Mouse (Mus musculus) spleen, postnatal 4 days (tissue): ENCODE results near the gene Slc39a1.
A peak's percentile ranks its signal among the peaks of the same experiment; 100 is the strongest.
"Not testable (repeated sequence)": the region's sequence is repeated elsewhere in the genome, so short reads cannot be mapped to it uniquely, and the experiment has no call there.

ENCODE experiments used
- DNase-seq, 2 experiments: peaks; one replicate each; pipeline ENCODE4 v3.0.0; 2022; ENCODE audit warnings: low spot score in 2 of 2

The Slc39a1 gene

DNA sequence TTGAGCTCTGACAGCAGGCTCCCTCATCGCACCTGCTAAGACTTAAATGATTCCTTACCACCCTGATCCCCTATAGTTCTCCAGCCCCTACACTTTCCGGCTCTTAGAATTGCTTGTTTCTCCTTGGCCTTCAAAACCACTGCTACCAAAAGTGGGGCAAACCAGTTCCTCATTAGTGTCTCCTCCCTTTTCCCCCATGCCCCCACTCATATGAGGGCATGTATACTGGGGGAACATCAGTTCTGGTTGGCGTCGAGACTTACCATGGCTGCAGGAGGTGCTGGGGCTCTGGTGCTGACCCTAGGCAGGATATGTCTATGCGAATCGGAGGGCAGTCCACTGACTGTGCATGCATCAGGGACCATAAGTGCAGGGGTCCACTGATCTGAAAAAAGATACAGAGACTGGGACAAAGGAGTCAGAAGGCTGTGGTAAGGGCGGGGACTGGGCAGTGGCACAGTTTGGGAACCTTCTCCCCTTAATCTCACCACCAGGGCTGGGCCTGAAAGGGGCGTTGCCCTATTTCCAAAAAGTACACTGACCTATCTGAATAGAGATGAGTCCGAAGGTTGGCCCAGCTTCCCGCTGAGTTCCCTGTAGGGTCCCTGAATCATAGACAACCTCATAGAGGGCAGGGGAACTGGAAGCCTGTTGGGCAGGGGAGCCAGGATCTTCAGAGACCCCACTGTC, 6.2 kb upstream of the Slc39a1 start:
- no peak for DNase-seq

DNA sequence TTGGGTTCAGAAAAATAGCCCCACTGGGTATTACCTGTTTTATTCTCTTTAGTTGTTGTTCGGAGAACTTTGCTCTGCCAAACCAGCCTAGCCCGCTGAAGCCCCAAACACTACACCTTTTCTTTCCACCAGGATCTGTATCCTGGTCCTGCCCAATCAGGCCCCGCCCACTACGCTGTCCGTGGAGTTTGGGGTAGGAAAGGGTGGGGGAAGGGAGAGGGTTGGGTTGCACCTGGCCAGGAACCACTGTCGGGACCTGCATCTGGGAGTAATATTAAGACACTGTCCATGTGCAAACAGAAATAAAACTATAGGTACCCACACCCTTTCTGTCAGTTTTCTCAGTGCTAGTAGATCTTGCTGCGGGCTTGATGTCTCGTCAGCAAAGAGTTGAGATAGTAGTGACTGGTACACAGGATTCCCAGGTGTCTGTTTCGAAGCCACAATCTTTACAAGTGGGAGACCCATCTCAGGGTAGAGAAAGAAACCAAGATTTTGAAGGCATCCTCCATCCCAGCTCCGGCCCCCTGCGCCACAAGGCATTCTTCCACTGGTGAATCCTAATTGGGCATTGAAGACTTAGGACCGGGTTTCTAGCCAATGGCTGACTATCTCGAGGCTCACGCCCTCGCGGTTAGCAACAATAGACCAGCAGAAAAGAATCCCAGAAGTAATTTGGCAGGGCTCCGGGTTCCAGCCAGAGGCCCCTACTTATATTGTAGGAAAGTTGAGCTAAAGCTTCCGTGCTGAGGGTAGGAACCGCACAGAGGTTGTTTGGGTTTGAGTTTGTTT, 4.8 kb upstream of the Slc39a1 start, which contains the start of gene Creb3l4:
Gene Creb3l4 (minus strand): TSS at position 529 of the 792 bp plus-strand sequence.
- no peak for DNase-seq

- DNase-seq: no peak
These were observed 2.6 kb upstream of the Slc39a1 start for GRCm38 (mm10) chr3:90245406-90245805.

DNA sequence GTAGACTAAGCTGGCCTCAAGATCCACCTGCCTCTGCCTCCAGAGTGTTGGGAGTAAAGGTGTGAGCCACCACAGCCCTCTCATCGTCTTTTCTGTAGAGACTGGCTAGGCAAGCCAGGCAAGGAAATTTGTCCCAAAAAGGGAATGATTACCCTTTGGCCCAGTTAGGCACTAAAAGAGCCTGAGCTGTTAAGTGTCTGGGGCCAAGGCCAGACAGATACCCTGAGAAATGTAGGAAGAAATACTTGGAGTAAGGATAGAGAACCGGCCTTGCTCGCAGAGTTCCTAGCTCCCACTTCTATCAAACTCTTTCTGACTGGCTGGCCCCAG, 377 bp upstream of the Slc39a1 start:
- no peak for DNase-seq

GRCm38 (mm10) chr3:90248746-90249100, 751 bp downstream of the Slc39a1 start:
- DNase-seq: no peak

GRCm38 (mm10) chr3:90250791-90251190, 2.8 kb downstream of the Slc39a1 start:
- DNase-seq: no peak

- not testable (repeated sequence) for DNase-seq
These were observed 3.8 kb downstream of the Slc39a1 start for GRCm38 (mm10) chr3:90251731-90252226.

GRCm38 (mm10) chr3:90252659-90253058, 4.7 kb downstream of the Slc39a1 start:
- DNase-seq: not testable (repeated sequence)

DNA sequence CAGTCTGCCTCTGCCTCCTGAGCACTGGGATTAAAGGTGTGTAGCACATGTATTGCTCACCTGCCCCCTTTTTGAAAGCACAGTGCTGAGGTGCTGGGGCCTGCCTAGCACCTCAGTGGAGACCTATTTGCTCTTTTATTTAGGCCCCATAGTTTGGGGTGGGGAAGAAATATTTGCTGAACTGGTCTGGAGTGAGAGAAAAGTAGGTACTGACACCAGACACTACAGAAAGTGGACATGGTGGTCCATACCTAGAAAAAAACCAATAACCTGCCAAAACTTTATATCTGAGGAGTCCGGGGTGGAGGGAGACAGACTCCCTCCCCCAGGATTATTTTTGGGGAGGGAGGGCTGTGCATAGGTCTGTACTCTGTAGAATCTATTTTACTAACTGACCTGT, 5.2 kb downstream of the Slc39a1 start:
- DNase-seq: not testable (repeated sequence)

DNA sequence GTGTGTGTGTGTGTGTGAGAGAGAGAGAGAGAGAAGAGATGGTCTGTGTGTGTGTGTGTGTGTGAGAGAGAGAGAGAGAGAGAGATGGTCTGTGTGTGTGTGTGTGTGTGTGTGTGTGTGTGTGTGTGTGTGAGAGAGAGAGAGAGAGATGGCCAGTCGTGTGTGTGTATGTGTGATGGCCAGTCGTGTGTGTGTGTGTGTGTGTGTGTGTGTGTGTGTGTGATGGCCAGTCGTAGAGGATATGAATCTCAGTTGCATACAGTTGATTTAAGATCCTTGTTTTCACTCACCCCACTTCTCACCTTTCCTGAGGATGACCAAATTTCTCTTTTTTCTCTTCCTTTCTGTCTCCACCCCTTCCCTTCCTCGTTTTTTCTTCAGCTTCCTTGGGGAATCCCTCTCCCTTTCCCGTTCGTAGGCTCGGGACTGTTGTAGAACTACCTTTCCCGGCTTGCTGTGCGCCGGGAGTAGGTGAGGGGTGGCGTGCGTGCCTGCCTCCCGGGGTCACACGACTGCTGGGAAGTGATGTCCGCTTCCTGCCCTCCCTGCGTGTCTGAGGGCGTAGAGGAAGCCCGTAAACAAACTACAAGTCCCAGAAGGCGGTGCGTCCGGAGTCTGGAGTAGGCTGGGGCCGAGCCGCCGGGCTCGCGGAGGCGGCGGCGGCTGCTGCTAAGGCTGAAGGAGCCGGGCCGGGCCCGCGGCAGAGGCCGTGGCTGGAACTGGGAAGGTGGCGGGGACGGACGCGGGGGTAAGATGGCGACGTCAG, 5.9 kb downstream of the Slc39a1 start, which contains the start of gene Crtc2:
Gene Crtc2 (plus strand): TSS at position 511 of the 766 bp plus-strand sequence.
- DNase-seq: peak; percentile 92 to 94

DNA sequence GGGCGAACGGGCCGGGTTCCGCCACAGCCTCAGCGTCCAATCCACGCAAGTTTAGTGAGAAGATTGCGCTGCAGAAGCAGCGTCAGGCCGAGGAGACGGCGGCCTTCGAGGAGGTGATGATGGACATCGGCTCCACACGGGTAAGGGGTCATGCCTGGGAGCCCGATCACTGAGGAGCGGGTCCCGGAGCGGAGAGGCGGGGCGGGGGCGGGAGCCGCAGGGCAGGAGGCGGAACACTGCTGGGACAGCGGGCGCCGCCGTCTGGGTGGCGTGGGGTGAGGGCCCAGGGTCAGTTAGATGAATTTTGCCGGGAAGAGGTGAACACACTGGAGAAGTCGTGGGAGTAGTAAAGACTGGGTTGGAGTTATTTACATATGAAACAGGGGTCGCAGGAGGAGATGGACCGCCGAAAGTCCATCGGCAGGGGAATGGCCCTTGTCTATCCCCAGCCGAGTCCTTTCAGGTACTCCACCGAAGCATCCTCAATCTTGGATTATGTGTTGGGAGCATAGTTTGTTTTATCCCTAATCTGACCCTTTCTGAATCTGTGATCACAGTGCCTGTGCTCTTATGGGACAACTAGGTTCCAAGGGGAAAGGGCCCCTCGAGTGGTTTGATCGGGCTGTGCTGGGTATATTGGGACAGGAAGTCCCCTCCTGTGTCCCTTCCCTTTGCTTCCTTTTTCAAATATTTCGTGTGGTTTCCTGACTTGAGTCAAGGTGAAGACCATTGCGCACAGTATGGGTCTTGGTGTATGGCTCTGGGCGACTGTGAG, 6.6 kb downstream of the Slc39a1 start:
- no peak for DNase-seq

DNA sequence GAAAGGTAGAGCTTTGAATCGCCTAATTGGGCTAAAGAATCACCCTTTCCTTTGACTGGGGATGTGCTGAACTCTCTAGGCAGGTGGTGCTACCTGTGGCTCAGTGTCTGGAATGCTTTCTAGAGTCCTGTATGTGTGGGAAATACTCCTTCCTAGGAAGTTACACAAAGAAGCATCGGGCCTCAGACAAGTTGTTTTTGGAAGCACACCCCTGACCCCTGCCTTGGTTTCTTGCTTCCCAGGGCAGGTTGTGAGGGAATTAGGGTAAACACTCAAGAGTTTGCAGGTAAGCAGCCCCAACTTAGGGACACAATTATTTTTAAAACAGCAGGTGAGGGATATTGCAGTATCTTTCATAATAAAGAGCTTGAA, 7.2 kb downstream of the Slc39a1 start:
- DNase-seq: no peak

GRCm38 (mm10) chr3:90255784-90256353, 7.9 kb downstream of the Slc39a1 start:
- no peak for DNase-seq

GRCm38 (mm10) chr3:90256731-90257530, 9.0 kb downstream of the Slc39a1 start:
- DNase-seq: no peak

DNA sequence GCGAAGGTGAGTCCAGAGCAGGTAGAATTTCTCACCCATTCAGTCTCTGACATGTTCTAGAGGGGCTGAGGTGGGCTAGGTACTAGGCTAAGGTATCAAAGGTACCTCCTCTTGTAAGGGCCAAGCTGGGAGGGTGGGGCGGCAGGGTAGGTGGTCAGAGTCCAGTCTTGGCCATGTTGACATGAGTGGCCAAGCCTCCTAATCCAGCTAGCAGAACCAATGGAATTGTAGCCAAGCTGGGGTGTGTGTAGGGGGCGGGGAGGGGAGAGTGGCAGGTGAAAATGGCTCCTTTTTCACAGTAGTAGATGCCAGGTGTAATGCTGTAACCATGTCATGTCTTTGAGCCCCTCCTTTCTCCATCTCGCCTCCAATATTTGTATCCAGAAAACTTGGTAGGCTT, 10.5 kb downstream of the Slc39a1 start:
- no peak for DNase-seq

- peak in 1 of 2 experiments; percentile 58 for DNase-seq
These were observed 15.3 kb downstream of the Slc39a1 start for GRCm38 (mm10) chr3:90263121-90263771.

DNA sequence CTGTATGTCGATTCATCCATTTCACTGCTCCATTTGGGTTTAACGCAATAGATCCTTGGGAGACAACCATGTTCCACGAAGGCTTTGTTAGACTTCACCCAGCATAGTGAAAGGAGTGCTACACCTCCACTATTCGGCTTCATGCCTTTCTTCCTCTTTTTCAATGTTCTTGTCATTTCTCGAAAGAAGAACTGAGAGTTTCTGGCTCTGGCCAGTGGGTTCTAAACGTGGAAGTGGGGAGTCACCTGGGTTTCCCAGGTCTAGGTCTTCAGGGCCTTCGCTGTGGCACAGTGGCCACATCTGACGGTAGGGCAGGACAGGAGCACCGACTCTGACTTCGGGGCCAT, 16.7 kb downstream of the Slc39a1 start:
- no peak for DNase-seq

GRCm38 (mm10) chr3:90265034-90265931, 17.3 kb downstream of the Slc39a1 start, which contains the start of gene Dennd4b:
TSS of gene Dennd4b (plus strand) at chr3:90265185.
- DNase-seq: peak; percentile 93 to 99
